Mouse (Mus musculus) spleen, adult 2 months (tissue): ENCODE data around the gene Angel2.

ENCODE experiments used
- CTCF ChIP-seq: fragments of 200-500 bp; IDR thresholded peaks from 2 replicates; pipeline ENCODE4 v1.5.1; 2011; ENCODE audit warnings: mild to moderate bottlenecking, inconsistent platforms; ENCODE audit not compliant: insufficient read depth, insufficient read length, insufficient replicate concordance; ENCODE audit errors: extremely low read depth
- POLR2A ChIP-seq: fragments of 200-500 bp; IDR thresholded peaks from 2 replicates; pipeline ENCODE4 v1.6.1; 2011; ENCODE audit warnings: low read depth, low read length, inconsistent platforms

DNA sequence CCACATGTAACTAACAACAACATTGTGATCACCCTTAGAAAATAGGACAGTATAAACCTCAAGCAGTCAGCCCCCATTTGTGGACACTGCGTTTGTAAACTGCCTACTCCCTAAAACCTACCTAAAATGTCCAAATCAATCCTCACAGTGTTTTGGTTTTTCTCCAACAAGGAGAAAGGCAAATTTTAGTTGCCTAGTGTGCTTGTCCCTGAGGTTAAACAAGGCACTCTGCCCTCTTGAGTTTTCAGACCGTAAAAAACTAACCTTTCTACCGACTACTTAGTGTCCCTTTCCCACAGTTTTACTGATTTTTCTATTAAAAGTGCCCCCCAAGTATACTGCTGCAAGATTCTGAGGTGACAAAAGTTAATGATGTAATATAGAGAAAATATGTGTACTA lies 2.4 kb downstream of the Angel2 start:
- TF ChIP-seq POLR2A (no peak), CTCF (no peak)
